Mouse (Mus musculus) mouse embryonic stem cell (cell line): ENCODE data around the gene Irgc1.

Experiments
- in situ Hi-C, 2 experiments: fragments of 300-500 bp; cut with MboI; formaldehyde crosslinking; loops; 1 replicate in 1 of 2; 3 replicates in 1 of 2; pipeline ENCODE4 v1.14.3; 2019 to 2020; ENCODE audit warnings: low sequenced_read_pairs in 2 of 2, low pct_unique_long_range_greater_than_20kb in 1 of 2, mixed read lengths in 1 of 2; ENCODE audit not compliant: unreplicated experiment in 1 of 2

The Irgc1 gene

GRCm38 (mm10) chr7:24446697-24447340, 5.3 kb downstream of the Irgc1 start:
- in situ Hi-C loops: no loop called here

DNA sequence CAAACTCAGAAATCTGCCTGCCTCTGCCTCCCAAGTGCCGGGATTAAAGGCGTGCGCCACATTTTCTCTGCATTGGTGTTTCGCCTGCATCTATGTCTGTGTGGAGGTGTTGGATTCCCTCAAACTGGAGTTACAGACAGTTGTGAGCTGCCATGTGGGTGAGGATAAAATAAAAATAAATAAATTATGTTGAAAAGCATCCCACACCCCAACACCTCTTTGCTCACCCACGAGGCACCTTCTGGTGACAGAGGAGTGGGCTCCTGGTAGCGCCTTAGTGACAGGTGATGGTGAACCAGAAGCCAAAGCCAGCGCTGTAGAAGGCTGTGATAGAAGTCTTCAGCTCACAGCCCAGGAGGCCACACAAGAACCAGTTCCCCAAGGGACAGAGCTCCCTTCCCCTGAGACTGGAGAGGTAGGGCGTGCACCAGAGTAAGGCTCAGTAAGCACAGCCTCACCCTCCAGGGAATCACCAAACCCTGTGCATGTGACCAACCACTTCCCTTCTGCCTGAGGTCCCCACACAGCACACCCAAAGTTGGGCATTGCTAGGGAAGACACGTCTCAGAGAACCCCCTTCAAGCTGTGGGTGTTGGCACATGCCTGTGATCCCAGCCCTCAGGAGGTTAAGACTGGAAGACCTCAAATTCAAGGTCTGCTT, 6.7 kb downstream of the Irgc1 start:
- in situ Hi-C loops: no loop called here

DNA sequence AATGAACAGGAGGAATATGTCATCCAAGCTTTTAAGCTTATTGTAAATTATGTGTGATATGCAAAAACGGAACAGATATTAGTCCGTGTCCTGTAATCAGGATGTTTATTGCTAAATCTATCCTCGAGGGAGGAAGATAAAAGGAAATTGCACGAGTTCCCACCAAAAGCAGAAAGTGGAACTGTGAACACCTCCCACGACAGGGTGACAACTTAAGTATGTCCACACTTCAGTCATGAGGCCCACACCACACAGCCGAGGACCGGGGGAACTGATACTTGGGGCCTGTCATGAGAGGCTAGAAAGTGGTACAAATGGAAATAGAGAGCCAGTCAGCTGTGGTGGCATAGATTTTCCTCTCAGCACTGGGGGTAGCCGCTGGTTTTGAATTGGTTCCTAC, 9.8 kb downstream of the Irgc1 start:
- in situ Hi-C loops: no loop called here

- in situ Hi-C loops: no loop called here
These were observed 10.3 kb downstream of the Irgc1 start for GRCm38 (mm10) chr7:24441785-24442184.

- in situ Hi-C loops: loop anchor here in 1 of 2 experiments (5.0 kb wide), 1 partner anchor 32 kb away; no protein-coding TSS in a partner anchor
These were observed 12.2 kb downstream of the Irgc1 start for GRCm38 (mm10) chr7:24439891-24440290.

DNA sequence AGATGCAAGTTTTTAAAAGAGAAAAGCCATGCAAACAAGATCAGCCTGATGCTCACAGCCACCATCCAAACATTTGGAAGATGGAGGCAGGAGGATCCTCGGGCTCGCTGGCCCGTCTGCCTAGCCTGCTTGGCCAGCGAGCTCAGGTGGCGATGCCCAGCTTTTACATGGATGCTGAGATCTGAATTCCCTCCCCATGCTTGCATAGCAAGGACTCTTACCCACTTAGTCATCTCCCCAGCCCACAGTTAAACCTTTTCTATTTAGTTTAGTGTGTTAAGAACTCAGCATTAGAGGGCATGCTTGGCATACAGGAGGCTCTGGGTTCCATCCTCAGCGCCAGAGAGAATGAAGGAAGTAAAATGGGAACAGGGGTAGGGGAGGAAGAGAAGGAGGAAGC, 12.9 kb downstream of the Irgc1 start:
- in situ Hi-C loops: loop anchor here in 1 of 2 experiments (5.0 kb wide), 1 partner anchor 33 kb away; no protein-coding TSS in a partner anchor

DNA sequence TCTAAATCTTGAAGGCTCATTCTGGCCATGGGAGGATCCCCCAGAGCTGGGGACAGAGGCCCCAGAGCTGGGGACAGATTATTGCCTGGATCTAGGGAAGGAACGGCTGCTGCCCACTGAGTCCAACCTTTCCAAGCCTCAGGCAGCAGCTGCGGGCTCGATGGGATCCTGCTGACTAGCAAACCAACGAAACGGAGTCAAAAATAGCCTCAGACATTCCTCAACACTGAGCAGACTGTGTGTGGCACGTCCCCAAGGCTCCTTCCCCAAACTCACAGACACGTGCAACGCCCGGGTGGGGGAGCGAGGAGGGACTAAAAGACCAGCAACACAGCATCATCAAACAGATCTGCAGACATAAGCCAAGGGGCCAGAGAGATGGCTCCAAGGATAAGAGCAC, 14.1 kb downstream of the Irgc1 start:
- in situ Hi-C loops: loop anchor here in 1 of 2 experiments (5.0 kb wide), 1 partner anchor 34 kb away; no protein-coding TSS in a partner anchor

DNA sequence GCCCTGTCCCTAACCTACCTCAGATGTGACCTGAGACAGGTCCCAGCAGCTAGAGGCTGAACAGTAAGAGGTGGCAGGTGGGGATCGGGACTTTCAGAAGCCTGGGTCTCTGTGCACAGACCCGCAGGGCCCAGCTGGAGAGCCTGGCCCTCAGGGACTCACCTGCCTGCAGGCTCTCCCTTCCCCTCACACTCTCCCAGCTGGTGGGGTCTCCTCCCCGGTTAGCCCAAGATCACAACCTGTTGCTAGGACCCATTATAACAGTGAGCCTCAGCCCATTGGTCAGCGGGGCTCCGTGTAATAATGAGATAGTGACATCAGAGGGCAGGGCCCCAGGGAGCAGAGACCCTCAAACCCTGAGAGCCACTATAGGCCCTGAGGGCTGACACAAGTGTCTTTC, 16.8 kb downstream of the Irgc1 start:
- in situ Hi-C loops: loop anchor here in 1 of 2 experiments (5.0 kb wide), 1 partner anchor 37 kb away; no protein-coding TSS in a partner anchor

GRCm38 (mm10) chr7:24431713-24432112, 20.4 kb downstream of the Irgc1 start:
- in situ Hi-C loops: no loop called here

DNA sequence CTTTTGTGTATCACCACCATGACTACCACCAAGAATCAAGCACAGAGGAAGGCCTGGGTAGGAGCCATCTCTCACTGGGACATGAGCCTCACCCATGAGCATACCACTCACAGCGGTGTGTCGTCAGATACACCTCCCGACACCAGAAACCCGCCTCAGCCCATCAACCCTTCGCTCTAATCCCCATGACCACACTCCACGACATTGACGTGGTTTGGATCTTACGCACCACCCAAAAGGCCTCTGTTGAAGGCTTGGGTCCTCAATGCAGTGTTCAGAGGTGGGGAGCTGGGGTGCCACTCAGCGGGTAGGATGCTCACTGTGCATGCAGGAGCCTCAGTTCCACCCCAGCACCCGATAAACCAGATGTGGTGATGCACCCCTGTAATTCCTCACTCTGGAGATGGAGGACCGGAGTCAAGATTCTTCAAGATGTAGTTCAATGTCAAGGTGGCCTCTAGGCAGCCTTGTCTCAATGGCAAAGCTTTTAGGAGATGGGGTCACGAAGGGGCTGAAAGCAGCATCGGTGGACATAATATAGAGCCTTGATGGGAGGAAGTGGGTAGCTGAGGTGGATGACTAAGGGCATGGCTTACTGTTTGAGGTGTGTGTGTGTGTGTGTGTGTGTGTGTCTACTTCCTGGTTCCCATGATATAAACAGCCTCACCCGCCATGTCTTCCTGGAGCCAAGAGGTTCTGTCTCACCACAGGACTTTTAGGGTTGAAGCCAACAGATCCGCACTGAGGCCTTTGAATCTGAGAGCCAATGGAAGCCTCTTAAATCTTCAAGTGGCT, 21.3 kb downstream of the Irgc1 start:
- in situ Hi-C loops: no loop called here

DNA sequence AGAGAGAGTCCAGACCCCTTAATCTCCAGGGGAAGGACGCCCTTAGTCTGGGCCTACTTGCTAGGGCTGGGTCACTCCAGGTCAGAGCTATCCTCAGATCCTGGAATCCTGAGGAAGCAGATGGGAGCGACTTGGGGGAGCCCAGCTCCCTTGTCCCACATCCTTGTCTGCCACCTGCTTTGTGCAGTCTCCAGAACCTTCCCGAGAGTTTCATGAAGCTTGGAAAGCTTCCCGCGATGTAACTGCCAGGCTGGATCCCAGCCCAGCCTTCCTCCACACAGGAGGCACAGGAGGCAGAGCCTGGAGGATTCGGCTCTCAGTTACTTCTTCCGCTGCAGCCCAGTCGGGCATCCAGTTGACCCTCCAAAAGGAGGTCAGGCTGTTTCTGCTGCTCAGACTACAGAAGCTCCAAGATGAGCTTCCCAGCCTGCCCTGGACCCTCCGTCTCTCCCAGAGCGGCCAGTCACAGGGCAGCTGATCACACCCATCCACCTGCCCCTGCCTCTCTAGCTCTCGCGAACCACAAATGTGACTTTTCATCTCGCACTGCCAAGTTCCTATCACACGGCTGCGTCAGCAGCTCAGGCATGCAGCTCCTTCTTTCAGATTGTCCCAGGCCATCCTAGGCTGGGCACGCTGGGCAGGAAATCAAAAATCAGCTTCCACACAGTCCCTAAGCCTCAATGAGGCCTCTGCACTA, 22.5 kb downstream of the Irgc1 start:
- in situ Hi-C loops: no loop called here

DNA sequence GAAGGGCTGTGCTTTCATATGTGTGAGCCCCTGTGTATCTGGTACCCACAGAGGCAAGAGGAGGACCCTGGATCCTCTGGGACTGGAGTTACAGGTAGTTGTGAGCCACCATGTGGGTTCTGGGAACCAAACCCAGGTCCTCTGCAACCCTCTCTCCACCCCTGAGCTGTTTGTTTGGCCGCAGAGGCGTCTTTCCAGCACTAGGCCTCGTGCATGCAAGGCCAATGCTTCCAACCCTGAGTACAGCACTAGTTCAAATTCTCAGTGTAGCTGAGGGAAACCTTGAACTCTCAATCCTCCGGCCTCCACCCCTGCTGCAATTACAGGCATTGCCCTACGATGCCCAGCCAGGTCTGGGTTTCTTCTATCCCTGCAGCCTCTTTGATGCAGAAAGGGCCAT, 23.4 kb downstream of the Irgc1 start:
- in situ Hi-C loops: no loop called here

GRCm38 (mm10) chr7:24427168-24427567, 24.9 kb downstream of the Irgc1 start:
- in situ Hi-C loops: no loop called here

- in situ Hi-C loops: no loop called here
These were observed 26.2 kb downstream of the Irgc1 start for GRCm38 (mm10) chr7:24425919-24426318.

DNA sequence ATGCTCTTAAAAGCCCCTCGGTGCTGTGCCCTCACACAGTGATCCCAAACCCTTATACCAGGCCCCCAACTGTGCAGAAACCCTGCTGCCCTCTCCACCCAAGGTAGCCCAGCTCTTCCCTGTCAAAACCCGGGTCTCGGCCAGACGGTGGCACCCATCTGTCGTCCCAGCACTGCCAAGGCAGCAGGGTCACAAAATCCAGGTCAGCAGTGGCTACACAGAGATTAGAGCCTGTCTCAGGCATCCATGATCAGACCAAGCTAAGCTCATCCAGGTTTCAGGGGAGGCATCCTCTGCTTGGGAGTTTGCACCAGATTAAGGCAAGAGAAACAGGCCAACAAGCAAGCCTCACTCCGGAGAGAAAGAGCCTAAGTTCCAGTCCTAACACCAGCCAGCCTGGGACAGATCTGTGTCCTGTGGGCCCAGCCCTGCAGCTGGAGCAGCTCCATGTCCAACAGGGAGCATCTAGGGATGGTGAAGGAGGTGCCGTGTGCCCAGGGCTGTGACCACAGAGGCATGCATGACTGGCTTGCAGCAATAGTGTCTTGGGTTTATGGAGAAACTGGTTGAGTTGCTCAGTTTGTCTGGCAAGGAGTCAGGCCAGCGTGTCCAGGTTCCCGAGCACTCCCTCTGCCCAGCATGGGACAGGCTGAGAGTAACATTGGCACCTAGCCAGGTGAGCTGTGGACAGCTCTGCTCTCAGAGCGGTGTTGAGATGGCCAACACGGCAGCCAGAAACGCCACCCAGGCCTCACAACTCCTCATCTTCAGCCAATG, 28.0 kb downstream of the Irgc1 start:
- in situ Hi-C loops: no loop called here

- in situ Hi-C loops: no loop called here
These were observed 28.9 kb downstream of the Irgc1 start for GRCm38 (mm10) chr7:24423107-24423763.

DNA sequence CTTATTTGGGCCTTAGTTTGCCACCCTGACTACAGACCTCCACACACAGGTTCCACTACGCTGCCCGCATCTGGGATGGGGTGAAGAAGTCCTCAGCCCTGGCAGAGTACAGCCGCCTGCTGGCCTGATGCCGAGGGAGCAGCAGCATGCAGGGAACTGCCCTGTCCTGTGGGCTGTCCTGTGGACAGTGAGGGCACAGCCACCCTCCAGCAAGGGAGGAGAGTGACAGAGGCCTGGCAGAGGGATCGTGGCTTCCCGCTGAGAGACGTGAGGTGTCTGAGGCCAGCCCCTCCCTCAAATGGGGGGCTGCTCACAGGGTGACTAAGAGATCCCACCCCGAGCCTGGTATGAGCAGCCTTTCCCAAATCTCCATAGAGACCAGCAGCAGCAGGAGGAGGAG, 29.8 kb downstream of the Irgc1 start:
- in situ Hi-C loops: no loop called here

- in situ Hi-C loops: no loop called here
These were observed 30.4 kb downstream of the Irgc1 start for GRCm38 (mm10) chr7:24421648-24422047.
